Mouse (Mus musculus) urinary bladder, postnatal 14 days (tissue): ENCODE data around the gene Stim2.

ENCODE experiments used
- DNase-seq: peaks from one replicate; pipeline ENCODE4 v3.0.0; 2021; ENCODE audit warnings: low spot score

Gene Stim2

GRCm38 (mm10) chr5:53998146-53998742 is at the start of gene Stim2:
TSS of gene Stim2 (plus strand) at chr5:53998499.
- DNase-seq: peak; percentile 93

DNA sequence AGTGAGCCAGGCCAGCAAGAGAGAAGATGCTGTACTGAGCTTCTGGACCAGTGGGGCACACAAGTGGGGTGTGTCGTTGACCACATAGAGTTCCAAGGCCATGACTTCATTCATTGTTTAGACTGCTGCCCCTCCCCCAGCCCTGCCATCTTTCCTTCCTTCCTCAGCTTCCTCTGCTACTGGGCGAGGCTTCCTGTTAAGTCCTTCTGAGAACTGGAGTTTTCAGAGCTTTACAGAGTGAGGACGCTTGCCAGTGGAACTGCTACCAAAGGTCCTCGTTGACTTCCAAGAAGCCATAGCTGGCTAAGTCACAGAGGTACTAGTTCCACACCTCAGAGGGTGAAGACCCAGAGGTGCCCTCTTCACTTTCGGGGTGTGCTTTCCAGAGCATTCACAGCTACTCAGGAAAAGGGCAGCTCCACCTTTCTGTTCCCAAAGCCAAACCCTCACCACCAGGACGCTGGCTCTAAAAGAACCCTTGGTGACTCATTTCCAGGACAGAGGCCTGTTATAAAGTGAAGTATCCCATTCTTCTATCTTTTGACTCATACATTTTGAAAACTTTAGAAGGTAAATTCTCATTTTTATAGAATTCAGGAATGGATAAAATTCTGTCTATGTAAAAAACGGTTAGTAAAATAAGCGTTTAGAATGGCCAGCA is 49.6 kb upstream of the Stim2 start:
- no peak for DNase-seq

GRCm38 (mm10) chr5:53950189-53950588 is 48.1 kb upstream of the Stim2 start:
- DNase-seq: no peak

GRCm38 (mm10) chr5:53953216-53953615 is 45.1 kb upstream of the Stim2 start:
- DNase-seq: no peak

GRCm38 (mm10) chr5:53953797-53954196 is 44.5 kb upstream of the Stim2 start:
- no peak for DNase-seq

- no peak for DNase-seq
These were observed 42.3 kb upstream of the Stim2 start for GRCm38 (mm10) chr5:53955966-53956365.

GRCm38 (mm10) chr5:53956396-53957314 is 41.6 kb upstream of the Stim2 start:
- DNase-seq: no peak

DNA sequence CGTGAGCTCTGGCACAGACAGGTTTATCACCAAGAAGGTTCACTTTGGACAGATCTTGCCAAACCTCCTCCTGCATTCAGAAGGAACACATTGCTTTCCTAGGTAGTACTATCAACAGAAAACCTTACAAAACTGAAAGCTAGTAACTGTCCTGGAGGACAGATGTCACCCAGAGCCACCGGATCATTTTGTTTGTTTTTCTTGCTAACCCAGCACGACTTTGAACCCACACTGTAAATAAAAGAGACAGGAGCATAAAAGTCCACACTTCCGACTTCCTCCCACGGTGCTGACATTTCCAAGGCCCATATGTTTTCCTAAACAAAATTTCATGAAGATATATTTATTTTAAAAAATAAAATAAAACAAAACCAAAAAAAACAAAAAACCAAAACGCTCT is 41.0 kb upstream of the Stim2 start:
- DNase-seq: no peak

GRCm38 (mm10) chr5:53961229-53961628 is 37.1 kb upstream of the Stim2 start:
- no peak for DNase-seq

- DNase-seq: peak; percentile 41
These were observed 36.3 kb upstream of the Stim2 start for GRCm38 (mm10) chr5:53961830-53962515.

GRCm38 (mm10) chr5:53965656-53966055 is 32.6 kb upstream of the Stim2 start:
- DNase-seq: no peak

DNA sequence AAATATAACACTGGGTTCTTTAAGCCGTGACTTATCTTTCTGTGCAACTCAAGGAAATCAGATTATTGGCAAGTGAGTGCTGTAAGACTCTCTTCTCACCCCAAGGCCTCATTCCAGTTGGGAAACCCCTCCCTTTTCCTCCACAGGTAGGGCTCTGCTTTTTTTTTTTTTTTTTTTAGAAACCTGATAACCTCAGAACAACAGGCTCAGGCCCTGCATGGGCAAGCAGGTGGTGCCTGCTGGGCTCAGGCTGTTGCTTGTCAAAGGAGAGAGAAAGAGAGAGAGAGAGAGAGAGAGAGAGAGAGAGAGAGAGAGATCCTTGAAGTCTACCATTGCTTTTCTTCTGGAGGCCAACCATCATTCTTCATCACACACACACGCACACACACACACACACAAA is 30.7 kb upstream of the Stim2 start:
- no peak for DNase-seq

- DNase-seq: no peak
These were observed 28.1 kb upstream of the Stim2 start for GRCm38 (mm10) chr5:53970178-53970577.

- DNase-seq: no peak
These were observed 27.1 kb upstream of the Stim2 start for GRCm38 (mm10) chr5:53971201-53971600.

DNA sequence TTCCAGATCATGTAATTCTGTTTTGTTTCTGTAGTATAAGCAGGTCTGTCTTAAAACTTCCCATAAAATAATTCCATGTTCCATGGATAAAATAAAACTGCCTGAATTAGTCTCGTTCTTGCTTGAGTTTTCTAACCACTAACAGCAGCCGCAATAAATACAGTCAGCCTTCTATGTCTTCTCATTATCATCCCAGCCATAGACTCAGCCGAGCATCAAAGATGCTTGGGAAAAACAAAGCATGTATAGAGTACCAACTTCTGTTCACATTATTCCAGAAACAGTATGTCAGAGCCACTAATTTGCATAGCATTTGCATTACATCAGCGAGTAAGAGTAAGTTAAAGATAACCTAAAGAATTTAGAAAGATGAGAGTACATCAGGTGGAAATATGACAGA is 25.4 kb upstream of the Stim2 start:
- no peak for DNase-seq

DNA sequence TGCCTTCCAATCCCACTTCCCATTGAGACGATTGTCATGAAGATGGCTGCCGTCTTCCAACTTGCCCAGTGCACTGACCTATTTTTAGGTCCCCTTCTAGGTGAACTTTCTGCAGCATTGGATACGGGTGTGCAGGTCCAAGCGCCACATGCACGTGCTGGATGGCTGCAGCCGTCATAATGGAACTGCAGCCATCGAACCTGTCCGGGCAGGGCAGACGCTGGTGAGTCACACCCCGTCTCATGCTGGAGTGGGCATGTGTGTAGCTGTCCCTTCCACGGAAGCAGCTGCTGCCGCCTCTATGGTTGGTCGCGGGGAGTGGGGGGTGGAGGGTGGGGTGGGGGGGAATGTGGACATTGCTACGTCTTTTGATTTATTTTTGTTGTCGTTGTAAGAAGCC is 21.8 kb upstream of the Stim2 start:
- peak; percentile 21 for DNase-seq

DNA sequence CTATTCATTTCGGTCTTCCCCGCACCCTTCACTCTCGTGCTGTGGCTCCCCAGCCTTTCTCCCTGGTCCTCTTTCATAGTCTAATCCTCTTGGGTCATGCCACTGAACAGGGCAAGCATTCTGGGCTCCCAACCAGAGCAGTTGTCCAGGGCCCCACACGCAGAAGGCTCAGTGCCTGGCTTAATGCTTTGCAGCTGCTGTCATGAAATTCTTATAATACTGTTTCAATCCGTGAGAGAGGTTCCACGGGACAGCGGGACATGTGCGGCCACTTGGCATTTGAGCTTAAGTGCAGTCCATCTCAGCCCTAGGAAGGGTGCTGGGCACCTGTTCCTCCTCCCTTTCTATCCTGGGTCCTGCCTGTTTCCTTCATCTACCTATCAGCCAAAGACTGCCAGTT is 21.2 kb upstream of the Stim2 start:
- no peak for DNase-seq

- no peak for DNase-seq
These were observed 14.9 kb upstream of the Stim2 start for GRCm38 (mm10) chr5:53983358-53983757.

- DNase-seq: no peak
These were observed 12.7 kb upstream of the Stim2 start for GRCm38 (mm10) chr5:53985632-53986031.

GRCm38 (mm10) chr5:53987496-53987895 is 10.8 kb upstream of the Stim2 start:
- no peak for DNase-seq

GRCm38 (mm10) chr5:53988053-53988452 is 10.2 kb upstream of the Stim2 start:
- DNase-seq: no peak

DNA sequence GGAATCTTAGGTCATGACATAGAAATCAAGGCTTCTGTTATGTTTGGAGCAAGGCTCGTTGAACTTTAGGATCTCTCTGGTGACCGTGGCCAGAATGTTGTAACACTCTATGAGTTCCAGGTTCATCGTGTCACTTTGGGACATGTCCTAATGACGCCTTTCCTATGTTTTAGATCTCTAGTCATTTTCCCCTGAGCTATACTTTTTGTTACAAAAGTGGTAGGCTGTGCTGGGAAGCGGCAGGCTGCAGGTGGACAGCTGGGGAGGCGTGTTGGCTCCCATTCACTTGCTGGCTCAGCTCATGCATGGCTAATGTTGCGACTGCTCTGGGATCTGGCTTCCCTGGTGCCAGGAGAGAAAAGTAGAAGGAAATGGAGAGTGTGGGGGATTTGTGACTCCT is 5.7 kb upstream of the Stim2 start:
- DNase-seq: no peak
